Mouse (Mus musculus) E14TG2a.4 (cell line): ENCODE results near the gene Cfap77.

Experiments
- H3K27me3 ChIP-seq: 2 replicates; pipeline ENCODE4 v1.6.1; 2014; ENCODE audit warnings: low read length, control low read depth; ENCODE audit not compliant: insufficient read depth
- H3K36me3 ChIP-seq: 2 replicates; pipeline ENCODE4 v1.6.1; 2014; ENCODE audit warnings: low read length, control low read depth; ENCODE audit not compliant: insufficient read depth
- H3K4me1 ChIP-seq: replicated peaks from 2 replicates; pipeline ENCODE4 v1.6.1; 2014; ENCODE audit warnings: low read depth, low read length, control low read depth
- H3K4me3 ChIP-seq: replicated peaks from 2 replicates; pipeline ENCODE4 v1.5.1; 2014; ENCODE audit warnings: mild to moderate bottlenecking, low read length
- H3K9me3 ChIP-seq: 2 replicates; pipeline ENCODE4 v1.6.1; 2014; ENCODE audit warnings: low read length, control low read depth
- CTCF ChIP-seq: conservative IDR thresholded peaks from 2 replicates; pipeline ENCODE4 v1.5.1; 2014; ENCODE audit warnings: low read length
- NANOG ChIP-seq: IDR thresholded peaks from 2 replicates; pipeline ENCODE4 v1.6.1; 2014; ENCODE audit warnings: borderline replicate concordance, low read length, mixed read lengths
- POU5F1 ChIP-seq: IDR thresholded peaks from 2 replicates; pipeline ENCODE4 v1.6.1; 2014; ENCODE audit warnings: low read length, borderline replicate concordance

Gene Cfap77

GRCm38 (mm10) chr2:29060135-29060597, 5.3 kb upstream of the Cfap77 start, which contains the start of gene Ttf1:
TSS of gene Ttf1 (plus strand) at chr2:29060262.
- H3K27me3 ChIP-seq = 0 out of 2 replicates have a peak, but pooled peaks cover 3% of the 10 kb centered on the region
- H3K36me3 ChIP-seq = peaks cover 34% of the 10 kb centered on the region
- peaks cover 51% of the 10 kb centered on the region for H3K4me1 ChIP-seq
- TF ChIP-seq NANOG (no peak), POU5F1 (no peak), CTCF (no peak)
- peak within 1 kb of the TSS; percentile 96 for H3K4me3 ChIP-seq
- H3K9me3 ChIP-seq = no peaks in the 10 kb centered on the region

- Histone ChIP-seq H3K36me3 (no peaks in the 10 kb centered on the region), H3K27me3 (peaks cover 9% of the 10 kb centered on the region), H3K4me1 (peaks cover 20% of the 10 kb centered on the region), H3K9me3 (no peaks in the 10 kb centered on the region), H3K4me3 (peak overlapping the region; percentile 86)
- TF ChIP-seq POU5F1 = no peak
- no peak for TF ChIP-seq NANOG
- TF ChIP-seq CTCF = no peak
These were observed 326 bp downstream of the Cfap77 start for GRCm38 (mm10) chr2:29054545-29054935.

- no peak for TF ChIP-seq NANOG
- peak; percentile 71 for TF ChIP-seq CTCF
- no peaks in the 10 kb centered on the region for H3K36me3 ChIP-seq
- H3K4me1 ChIP-seq = peaks cover 22% of the 10 kb centered on the region
- H3K27me3 ChIP-seq = peaks cover 9% of the 10 kb centered on the region
- peak overlapping the region; percentile 86 for H3K4me3 ChIP-seq
- no peaks in the 10 kb centered on the region for H3K9me3 ChIP-seq
These were observed 893 bp downstream of the Cfap77 start for GRCm38 (mm10) chr2:29053802-29054544.

- H3K9me3 ChIP-seq = no peaks in the 10 kb centered on the region
- TF ChIP-seq POU5F1 (no peak), NANOG (no peak), CTCF (peak; percentile 82)
- no peaks in the 10 kb centered on the region for H3K36me3 ChIP-seq
- H3K4me1 ChIP-seq = peaks cover 22% of the 10 kb centered on the region
- no peak overlapping the region for H3K4me3 ChIP-seq
- H3K27me3 ChIP-seq = peaks cover 9% of the 10 kb centered on the region
These were observed 1.9 kb downstream of the Cfap77 start for GRCm38 (mm10) chr2:29052943-29053454.

- Histone ChIP-seq H3K4me1 (peaks cover 22% of the 10 kb centered on the region), H3K27me3 (peaks cover 9% of the 10 kb centered on the region), H3K4me3 (no peak overlapping the region), H3K9me3 (no peaks in the 10 kb centered on the region), H3K36me3 (no peaks in the 10 kb centered on the region)
- TF ChIP-seq CTCF (no peak), NANOG (no peak), POU5F1 (no peak)
These were observed 2.9 kb downstream of the Cfap77 start for GRCm38 (mm10) chr2:29051932-29052331.

- Histone ChIP-seq H3K9me3 (no peaks in the 10 kb centered on the region), H3K36me3 (no peaks in the 10 kb centered on the region), H3K27me3 (no peaks in the 10 kb centered on the region), H3K4me3 (no peak overlapping the region), H3K4me1 (peaks cover 33% of the 10 kb centered on the region)
- TF ChIP-seq POU5F1 (no peak), CTCF (no peak), NANOG (no peak)
These were observed 8.7 kb downstream of the Cfap77 start for GRCm38 (mm10) chr2:29046151-29046550.

GRCm38 (mm10) chr2:29042124-29042523, 12.7 kb downstream of the Cfap77 start:
- H3K4me1 ChIP-seq = peaks cover 34% of the 10 kb centered on the region
- H3K36me3 ChIP-seq = no peaks in the 10 kb centered on the region
- peaks cover 8% of the 10 kb centered on the region for H3K9me3 ChIP-seq
- TF ChIP-seq POU5F1 (no peak), CTCF (peak; percentile 25), NANOG (no peak)
- no peak overlapping the region for H3K4me3 ChIP-seq
- no peaks in the 10 kb centered on the region for H3K27me3 ChIP-seq

GRCm38 (mm10) chr2:29041477-29041768, 13.4 kb downstream of the Cfap77 start:
- Histone ChIP-seq H3K27me3 (no peaks in the 10 kb centered on the region), H3K4me3 (no peak overlapping the region), H3K36me3 (no peaks in the 10 kb centered on the region), H3K4me1 (peaks cover 30% of the 10 kb centered on the region), H3K9me3 (peaks cover 15% of the 10 kb centered on the region)
- TF ChIP-seq POU5F1 (no peak), NANOG (no peak), CTCF (no peak)
